ENCODE assay signal across 8 mouse cellular contexts in genomic region chr10:117392832-117393195, GRCm38 (mm10). TPM values are rescaled to one million over a fixed set of nuclear protein-coding genes. Genes with fewer than 3 reads are reported as not detected.
DNase-seq lines count a peak whose midpoint lies in the region; ATAC-seq and TF ChIP-seq lines count a peak whose summit lies in the region.

No protein-coding gene starts in this region.

- no peak for TF ChIP-seq CTCF in embryonic fibroblast, embryonic 13.5 days (IDR thresholded peaks at IDR 0.05; ENCODE audit: borderline replicate concordance, insufficient read depth, low read length)

- H3K79me2 ChIP-seq in myocyte (ENCODE audit: control insufficient read depth, insufficient read depth): no peaks in the 10 kb centered on the region

- peaks cover 0 to 9% of the 10 kb centered on the region in 2 experiments; a peak in 3 of 4 replicates for H3K4me1 ChIP-seq in heart, embryonic 14.5 days (ENCODE audit: control insufficient read depth in 2 of 2, insufficient read depth in 2 of 2, low read length in 2 of 2)
- H3K4me1 ChIP-seq in embryonic fibroblast, embryonic 13.5 days (ENCODE audit: control insufficient read depth, insufficient read depth, low read length): no peaks in the 10 kb centered on the region
- peaks cover 3% of the 10 kb centered on the region for H3K4me1 ChIP-seq in limb, embryonic 14.5 days (ENCODE audit: control insufficient read depth, insufficient read depth, low read length)

- no peak for ATAC-seq in heart, embryonic 14.5 days (ENCODE audit: insufficient number of reproducible peaks, insufficient read depth, low FRiP score, low read depth)
- ATAC-seq in limb, embryonic 14.5 days (ENCODE audit: low FRiP score, low read depth): peak; percentile 51; the same call in 1 of the 2 replicates

- TF ChIP-seq POLR2A in embryonic fibroblast, embryonic 13.5 days (IDR thresholded peaks at IDR 0.05; ENCODE audit: low read depth, low read length): no peak
- TF ChIP-seq POLR2A in limb, embryonic 14.5 days (IDR thresholded peaks at IDR 0.05; ENCODE audit: borderline replicate concordance, extremely low read depth, insufficient read depth, insufficient read length): no peak
- no peak for TF ChIP-seq POLR2A in myocyte (IDR thresholded peaks at IDR 0.05; ENCODE audit: insufficient read length, low read depth)

- H3K27ac ChIP-seq in heart, embryonic 14.5 days (replicated peaks in 1 of 2; ENCODE audit: control insufficient read depth in 1 of 2, insufficient read depth in 1 of 2, low read depth in 2 of 2, low read length in 2 of 2): peak overlapping the region; percentile 5 to 55; a peak in 2 of 4 replicates
- no peak overlapping the region for H3K27ac ChIP-seq in embryonic fibroblast, embryonic 13.5 days (ENCODE audit: insufficient read depth, low read length)
- H3K27ac ChIP-seq in limb, embryonic 14.5 days (replicated peaks; ENCODE audit: low read depth, low read length): no peak overlapping the region

- peaks cover 6% of the 10 kb centered on the region; the same call in 1 of the 2 replicates for H3K27me3 ChIP-seq in heart, embryonic 14.5 days (ENCODE audit: control insufficient read depth, insufficient read depth, low read length)
- H3K27me3 ChIP-seq in limb, embryonic 14.5 days (ENCODE audit: control insufficient read depth, insufficient read depth, low read length): no peaks in the 10 kb centered on the region
- no peaks in the 10 kb centered on the region for H3K27me3 ChIP-seq in myocyte (ENCODE audit: control insufficient read depth, insufficient read depth, insufficient read length)

- peak overlapping the region; percentile 84 for H3K4me2 ChIP-seq in heart, embryonic 14.5 days (ENCODE audit: low read length)
- H3K4me2 ChIP-seq in limb, embryonic 14.5 days (replicated peaks; ENCODE audit: low read depth, low read length, severe bottlenecking): peak overlapping the region; percentile 70
- peak overlapping the region; percentile 64 for H3K4me2 ChIP-seq in myocyte (ENCODE audit: low read depth)

- H3ac ChIP-seq in myocyte (ENCODE audit: control insufficient read depth, insufficient read length): no peak overlapping the region

- peak overlapping the region in 1 of 2 experiments; percentile 43; a peak in 2 of 4 replicates for H3K4me3 ChIP-seq in heart, embryonic 14.5 days (ENCODE audit: control insufficient read depth in 1 of 2, insufficient read depth in 1 of 2, low read depth in 1 of 2, low read length in 2 of 2)
- peak overlapping the region; percentile 31 for H3K4me3 ChIP-seq in embryonic fibroblast, embryonic 13.5 days (ENCODE audit: insufficient read depth, low read length)
- peak overlapping the region; percentile 38 for H3K4me3 ChIP-seq in limb, embryonic 14.5 days (replicated peaks; ENCODE audit: low read length)
- H3K4me3 ChIP-seq in myocyte: peak overlapping the region; percentile 24

- no peaks in the 10 kb centered on the region for H3K9me3 ChIP-seq in heart, embryonic 14.5 days (ENCODE audit: control insufficient read depth, low read length)
- no peaks in the 10 kb centered on the region for H3K9me3 ChIP-seq in limb, embryonic 14.5 days (ENCODE audit: control insufficient read depth, low read length)

- intact Hi-C loops in heart, postnatal 10 days (cut with DNase I): no loop called here

- WGBS in heart, embryonic 14.5 days: 3% methylated on average over 6 of the region's 6 CpGs
- WGBS in limb, embryonic 14.5 days: 4% methylated on average over 6 of the region's 6 CpGs

- H3K36me3 ChIP-seq in heart, embryonic 14.5 days (ENCODE audit: control insufficient read depth, insufficient read depth, low read length): no peaks in the 10 kb centered on the region
- no peaks in the 10 kb centered on the region for H3K36me3 ChIP-seq in limb, embryonic 14.5 days (ENCODE audit: control insufficient read depth, insufficient read depth, low read length)
- H3K36me3 ChIP-seq in myocyte (ENCODE audit: control insufficient read depth, insufficient read depth): no peaks in the 10 kb centered on the region

- DNase-seq in heart, postnatal 10 days: no peak
- DNase-seq in limb, embryonic 14.5 days (ENCODE audit: low spot score): no peak
- DNase-seq in layer of hippocampus, postnatal 14 days (ENCODE audit: low spot score in 2 of 2): no peak
- no peak for DNase-seq in B cell, adult 2 months
- DNase-seq in testis, postnatal 14 days (ENCODE audit: low spot score): no peak

- peak overlapping the region; percentile 71 for H3K9ac ChIP-seq in heart, embryonic 14.5 days (ENCODE audit: low read length)
- peak overlapping the region; percentile 53; the same call in 1 of the 2 replicates for H3K9ac ChIP-seq in limb, embryonic 14.5 days (ENCODE audit: low read depth, low read length, severe bottlenecking)

TF ChIP-seq in myocyte, 11 proteins besides CTCF, POLR2A, EP300 and RAD21:
- TF ChIP-seq CEBPB (IDR thresholded peaks at IDR 0.05; ENCODE audit: insufficient read depth, poor library complexity, severe bottlenecking): no peak
- TF ChIP-seq POLR2AphosphoS2 (IDR thresholded peaks at IDR 0.05; ENCODE audit: insufficient read length, low read depth): no peak
- TF ChIP-seq REST (IDR thresholded peaks at IDR 0.05; ENCODE audit: insufficient read depth, insufficient read length): no peak
- no peak for TF ChIP-seq SRF (IDR thresholded peaks at IDR 0.05; ENCODE audit: control insufficient read depth, insufficient read length, low read depth)
- no peak for TF ChIP-seq TCF12 (IDR thresholded peaks at IDR 0.05; ENCODE audit: insufficient read depth, poor library complexity, severe bottlenecking)
- no peak for TF ChIP-seq MAX (IDR thresholded peaks at IDR 0.05; ENCODE audit: low read depth)
- no peak for TF ChIP-seq MYOG (IDR thresholded peaks at IDR 0.05; ENCODE audit: control insufficient read depth in 1 of 3, insufficient read depth in 1 of 3, insufficient read length in 2 of 3, low read depth in 2 of 3)
- no peak for TF ChIP-seq E2F4 (IDR thresholded peaks at IDR 0.05; ENCODE audit: insufficient read depth)
- TF ChIP-seq TCF3 (IDR thresholded peaks at IDR 0.05; ENCODE audit: insufficient read length, low read depth): no peak
- TF ChIP-seq USF1 (IDR thresholded peaks at IDR 0.05; ENCODE audit: low read depth): no peak
- no peak for TF ChIP-seq MYOD1 (IDR thresholded peaks at IDR 0.05; ENCODE audit: control insufficient read depth in 1 of 3, insufficient read length in 2 of 3, low read depth in 2 of 3)

RNA-seq across cellular contexts. Expression of gene Cpsf6, which starts 13.0 kb away (rescaled TPM):
- 93.0 and 101 TPM in 2 replicates for polyA plus RNA-seq in heart, embryonic 14.5 days (2014; fragmentation: Nextera tagmentation; extraction: Ambion mirVana)
- 10 to 100 TPM; 55.7 to 61.6 TPM for total RNA-seq in heart, postnatal 10 days (2021)
- 77.2 and 99.0 TPM in 2 replicates for polyA plus RNA-seq in embryonic fibroblast, embryonic 13.5 days (2011; ENCODE audit: insufficient read length, low read depth, missing spikeins)
- polyA plus RNA-seq in limb, embryonic 14.5 days (2012; rRNA removed): 119 and 137 TPM in 2 replicates
- 144 and 153 TPM in 2 replicates for polyA plus RNA-seq in limb, embryonic 14.5 days (2014; fragmentation: Nextera tagmentation; extraction: Ambion mirVana)
- 21.8 TPM for polyA plus RNA-seq in myocyte (2012; fragmentation: generic; extraction: Trizol)
- 100 to 1,000 TPM; 107 to 114 TPM for total RNA-seq in layer of hippocampus, postnatal 14 days (2021)

Comparison
In these comparisons a context has a peak if more than half of its experiments do, and no peak if none do; other contexts are left out.
1. H3K27ac ChIP-seq: peak in heart, embryonic 14.5 days (2 of 2); none in embryonic fibroblast, embryonic 13.5 days (single experiment) and limb, embryonic 14.5 days (single experiment).
2. Peak in every context shown above with its lines, with median percentiles within 50 percentile points of each other: H3K4me2 ChIP-seq.